In genomic region chr2:102003776-102004264, GRCm38 (mm10) we compare ENCODE assay signal across 10 mouse cellular contexts.
DNase-seq lines count a peak whose midpoint lies in the region; ATAC-seq and TF ChIP-seq lines count a peak whose summit lies in the region.
"Had no signal": no experiment of that assay in that cellular context is flagged by ENCODE, and none has a peak within 500 bp of the region (broad histone marks: within the 10 kb centered on the region; RNA-seq: fewer than 3 reads in every experiment).

No protein-coding gene starts in this region.

- H3K36me3 ChIP-seq in kidney, embryonic 16.5 days (ENCODE audit: insufficient read depth, low read length), result no peaks in the 10 kb centered on the region
- H3K36me3 ChIP-seq in embryonic facial prominence, embryonic 12.5 days, result no peaks in the 10 kb centered on the region
- H3K36me3 ChIP-seq in forebrain, embryonic 14.5 days (ENCODE audit: control insufficient read depth, insufficient read depth, low read length), result no peaks in the 10 kb centered on the region
- no peaks in the 10 kb centered on the region for H3K36me3 ChIP-seq in midbrain, embryonic 12.5 days
- no peaks in the 10 kb centered on the region for H3K36me3 ChIP-seq in thymus, adult 2 months (ENCODE audit: control insufficient read depth, insufficient read depth, low read length)
- H3K36me3 ChIP-seq: liver, embryonic 12.5 days had no signal

- no peak overlapping the region for H3K9ac ChIP-seq in kidney, embryonic 16.5 days (replicated peaks; ENCODE audit: low read length)
- H3K9ac ChIP-seq in embryonic facial prominence, embryonic 12.5 days, result no peak overlapping the region
- no peak overlapping the region for H3K9ac ChIP-seq in forebrain, embryonic 14.5 days (ENCODE audit: low read length)
- H3K9ac ChIP-seq in midbrain, embryonic 12.5 days (replicated peaks), result no peak overlapping the region
- H3K9ac ChIP-seq: liver, embryonic 12.5 days had no signal

- peaks cover 76% of the 10 kb centered on the region for H3K4me1 ChIP-seq in kidney, embryonic 16.5 days (ENCODE audit: insufficient read depth, low read length)
- peaks cover 56% of the 10 kb centered on the region for H3K4me1 ChIP-seq in embryonic facial prominence, embryonic 12.5 days
- H3K4me1 ChIP-seq in forebrain, embryonic 14.5 days (ENCODE audit: control insufficient read depth, insufficient read depth, low read length), result peaks cover 85% of the 10 kb centered on the region
- peaks cover 90% of the 10 kb centered on the region for H3K4me1 ChIP-seq in midbrain, embryonic 12.5 days
- H3K4me1 ChIP-seq in thymus, adult 2 months (replicated peaks; ENCODE audit: control insufficient read depth, insufficient read depth, low read length), result 0 out of 2 replicates have a peak, but pooled peaks cover 12% of the 10 kb centered on the region

- H3K4me2 ChIP-seq in kidney, embryonic 16.5 days (replicated peaks; ENCODE audit: low read depth, low read length), result no peak overlapping the region
- H3K4me2 ChIP-seq in embryonic facial prominence, embryonic 12.5 days (replicated peaks), result no peak overlapping the region
- H3K4me2 ChIP-seq in forebrain, embryonic 14.5 days (ENCODE audit: low read length), result peak overlapping the region; percentile 29; the same call in 1 of the 2 replicates
- H3K4me2 ChIP-seq in midbrain, embryonic 12.5 days (replicated peaks), result peak overlapping the region; percentile 41
- H3K4me2 ChIP-seq: liver, embryonic 12.5 days had no signal

- no peaks in the 10 kb centered on the region for H3K9me3 ChIP-seq in kidney, embryonic 16.5 days (ENCODE audit: low read length)
- no peaks in the 10 kb centered on the region for H3K9me3 ChIP-seq in embryonic facial prominence, embryonic 12.5 days
- H3K9me3 ChIP-seq in forebrain, embryonic 14.5 days (replicated peaks; ENCODE audit: control insufficient read depth, low read length), result no peaks in the 10 kb centered on the region
- H3K9me3 ChIP-seq in midbrain, embryonic 12.5 days, result no peaks in the 10 kb centered on the region
- H3K9me3 ChIP-seq: liver, embryonic 12.5 days had no signal

- WGBS in kidney, embryonic 16.5 days, result 38% methylated on average over 7 of the region's 7 CpGs
- WGBS in embryonic facial prominence, embryonic 12.5 days, result 77% methylated on average over 7 of the region's 7 CpGs
- WGBS in forebrain, embryonic 14.5 days, result 24% methylated on average over 7 of the region's 7 CpGs
- 34% methylated on average over 7 of the region's 7 CpGs for WGBS in midbrain, embryonic 12.5 days
- WGBS in thymus, adult 2 months, result 96% methylated on average over 7 of the region's 7 CpGs

- H3K27ac ChIP-seq in kidney, embryonic 16.5 days (ENCODE audit: low read length), result peak overlapping the region; percentile 80
- peak overlapping the region; percentile 74 for H3K27ac ChIP-seq in embryonic facial prominence, embryonic 12.5 days
- peak overlapping the region; percentile 95 for H3K27ac ChIP-seq in forebrain, embryonic 14.5 days (ENCODE audit: low read depth, low read length)
- peak overlapping the region; percentile 97 for H3K27ac ChIP-seq in midbrain, embryonic 12.5 days (replicated peaks)
- H3K27ac ChIP-seq in thymus, adult 2 months (ENCODE audit: control insufficient read depth, insufficient read depth, low read length), result no peak overlapping the region
- H3K27ac ChIP-seq: liver, embryonic 12.5 days had no signal

- DNase-seq in kidney, postnatal 4 days, result no peak
- no peak for DNase-seq in forebrain, embryonic 14.5 days (ENCODE audit: low spot score)
- no peak for DNase-seq in cerebellum, adult 11-12 months
- DNase-seq in thymus, adult 2 months, result no peak
- no peak for DNase-seq in c-Kit-positive CD71-positive TER-119-positive erythroid progenitor cells, embryonic 14.5 days (ENCODE audit: low spot score)
- DNase-seq: adrenal gland, postnatal 10 days had no signal

- no peaks in the 10 kb centered on the region for H3K27me3 ChIP-seq in kidney, embryonic 16.5 days (ENCODE audit: insufficient read depth, low read length)
- H3K27me3 ChIP-seq in embryonic facial prominence, embryonic 12.5 days, result no peaks in the 10 kb centered on the region
- H3K27me3 ChIP-seq in forebrain, embryonic 14.5 days (replicated peaks; ENCODE audit: control insufficient read depth, insufficient read depth, low read length), result no peaks in the 10 kb centered on the region
- no peaks in the 10 kb centered on the region for H3K27me3 ChIP-seq in midbrain, embryonic 12.5 days
- H3K27me3 ChIP-seq in thymus, adult 2 months (ENCODE audit: control insufficient read depth, insufficient read depth, low read length), result no peaks in the 10 kb centered on the region
- H3K27me3 ChIP-seq: liver, embryonic 12.5 days had no signal

- ATAC-seq in kidney, embryonic 16.5 days (ENCODE audit: low FRiP score, low TSS enrichment), result no peak
- no peak for ATAC-seq in embryonic facial prominence, embryonic 12.5 days (ENCODE audit: insufficient number of reproducible peaks, insufficient read depth, low FRiP score, low TSS enrichment)
- ATAC-seq in forebrain, embryonic 14.5 days, result no peak
- ATAC-seq in midbrain, embryonic 12.5 days (ENCODE audit: low FRiP score, low read depth), result no peak
- ATAC-seq: liver, embryonic 12.5 days had no signal

- TF ChIP-seq POLR2A in thymus, adult 2 months (IDR thresholded peaks at IDR 0.05; ENCODE audit: control insufficient read depth, extremely low read depth, insufficient read depth, low read length, poor library complexity), result no peak

- no peak overlapping the region for H3K4me3 ChIP-seq in kidney, embryonic 16.5 days (ENCODE audit: low read length)
- no peak overlapping the region for H3K4me3 ChIP-seq in embryonic facial prominence, embryonic 12.5 days
- H3K4me3 ChIP-seq in forebrain, embryonic 14.5 days (ENCODE audit: low read depth, low read length), result no peak overlapping the region
- H3K4me3 ChIP-seq in midbrain, embryonic 12.5 days, result no peak overlapping the region
- H3K4me3 ChIP-seq in thymus, adult 2 months (ENCODE audit: control insufficient read depth, insufficient read depth, low read length), result no peak overlapping the region
- H3K4me3 ChIP-seq: liver, embryonic 12.5 days had no signal

- TF ChIP-seq CTCF in thymus, adult 2 months (IDR thresholded peaks at IDR 0.05; ENCODE audit: borderline replicate concordance, control insufficient read depth, extremely low read depth, insufficient read depth, low read length, poor library complexity), result no peak

Comparison
In these comparisons a context has a peak if more than half of its experiments do, and no peak if none do; other contexts are left out.
1. H3K4me2 ChIP-seq: peak in forebrain, embryonic 14.5 days (single experiment) and midbrain, embryonic 12.5 days (single experiment); none in kidney, embryonic 16.5 days (single experiment) and embryonic facial prominence, embryonic 12.5 days (single experiment).